Mouse (Mus musculus) spleen, adult 2 months (tissue): ENCODE data around the gene Gm8947.

ENCODE experiments used
- CTCF ChIP-seq: fragments of 200-500 bp; IDR thresholded peaks from 2 replicates; pipeline ENCODE4 v1.5.1; 2011; ENCODE audit warnings: mild to moderate bottlenecking, inconsistent platforms; ENCODE audit not compliant: insufficient read depth, insufficient read length, insufficient replicate concordance; ENCODE audit errors: extremely low read depth
- POLR2A ChIP-seq: fragments of 200-500 bp; IDR thresholded peaks from 2 replicates; pipeline ENCODE4 v1.6.1; 2011; ENCODE audit warnings: low read depth, low read length, inconsistent platforms

DNA sequence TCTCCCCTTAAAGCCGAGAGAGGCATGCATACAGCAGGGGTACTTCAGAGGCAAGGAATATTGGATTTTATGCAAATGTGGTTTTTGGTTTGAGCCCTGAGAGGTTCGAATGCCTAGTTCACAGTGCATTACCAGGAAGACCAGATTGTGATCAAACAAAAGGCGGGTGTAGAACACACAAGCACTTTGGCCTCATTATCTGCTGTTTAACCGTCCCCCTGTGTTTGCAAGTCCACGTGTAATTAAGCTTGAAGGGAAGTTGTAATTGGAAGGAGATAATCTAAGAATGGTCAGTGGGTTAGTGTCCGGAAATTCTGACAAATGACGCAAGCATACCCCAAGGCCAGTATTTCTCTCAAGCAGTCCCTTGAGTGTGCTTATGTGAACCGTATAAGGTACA lies 26.1 kb upstream of the Gm8947 start:
- TF ChIP-seq POLR2A = no peak
- TF ChIP-seq CTCF = no peak
